9 mouse cellular contexts compared by ENCODE assay signal in the genomic region with DNA sequence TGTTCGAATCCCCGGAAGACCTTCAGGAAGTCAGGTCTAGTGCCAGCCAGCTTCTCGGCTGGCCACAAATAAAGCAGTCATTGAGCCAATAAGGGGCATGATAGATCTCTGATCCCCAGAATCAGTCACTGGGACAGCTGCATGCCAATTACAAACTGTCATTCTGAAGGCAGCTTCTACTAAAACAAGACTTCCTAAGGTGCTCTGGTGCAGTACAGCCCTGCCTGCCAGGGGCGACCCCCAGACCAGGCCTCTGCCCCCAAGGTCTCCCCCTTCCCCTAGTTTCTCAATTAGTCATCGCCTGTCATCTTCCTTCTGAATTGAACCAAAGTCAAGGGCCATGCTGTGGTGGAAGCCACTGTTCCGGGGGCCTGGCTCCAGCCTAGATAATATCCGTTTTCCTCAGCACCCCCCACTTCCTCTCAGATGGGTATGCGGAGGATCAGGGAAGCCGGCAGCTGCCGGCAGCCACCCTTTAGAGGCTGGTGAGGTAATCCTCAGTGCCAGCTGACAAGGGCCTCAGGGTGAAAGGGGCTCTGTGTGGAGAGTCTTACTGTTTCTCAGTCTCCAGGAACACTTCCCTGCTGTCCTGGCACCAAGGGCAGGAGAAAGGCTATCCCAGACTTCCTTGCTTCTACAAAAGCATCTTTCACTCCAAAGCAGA. TPM values are rescaled to one million over a fixed set of nuclear protein-coding genes. Genes with fewer than 3 reads are reported as not detected.
DNase-seq lines count a peak whose midpoint lies in the region; ATAC-seq lines count a peak whose summit lies in the region.
"Had no signal": no experiment of that assay in that cellular context is flagged by ENCODE, and none has a peak within 500 bp of the region (broad histone marks: within the 10 kb centered on the region; RNA-seq: fewer than 3 reads in every experiment).

No protein-coding gene starts in this region.

- peaks cover 3% of the 10 kb centered on the region; the same call in 1 of the 2 replicates for H3K4me1 ChIP-seq in embryonic facial prominence, embryonic 12.5 days
- peaks cover 7% of the 10 kb centered on the region for H3K4me1 ChIP-seq in heart, embryonic 16.5 days (ENCODE audit: control insufficient read depth, insufficient read depth, low read length)

- peak; percentile 35; the same call in 1 of the 2 replicates for ATAC-seq in embryonic facial prominence, embryonic 12.5 days (ENCODE audit: insufficient number of reproducible peaks, insufficient read depth, low FRiP score, low TSS enrichment)
- peak; percentile 58 for ATAC-seq in heart, embryonic 16.5 days (replicated peaks; ENCODE audit: extremely low read depth, insufficient read depth, low FRiP score)

- H3K27me3 ChIP-seq in embryonic facial prominence, embryonic 12.5 days: no peaks in the 10 kb centered on the region
- no peaks in the 10 kb centered on the region for H3K27me3 ChIP-seq in heart, embryonic 16.5 days (ENCODE audit: control insufficient read depth, insufficient read depth, low read length)
- H3K27me3 ChIP-seq: midbrain, embryonic 12.5 days had no signal

- peak overlapping the region; percentile 33; the same call in 1 of the 2 replicates for H3K9ac ChIP-seq in embryonic facial prominence, embryonic 12.5 days
- peak overlapping the region; percentile 49; the same call in 1 of the 2 replicates for H3K9ac ChIP-seq in heart, embryonic 16.5 days (ENCODE audit: low read length)
- H3K9ac ChIP-seq: midbrain, embryonic 12.5 days had no signal

- intact Hi-C loops in left cerebral cortex, postnatal 14 days (cut with DNase I): no loop called here

- H3K4me2 ChIP-seq in embryonic facial prominence, embryonic 12.5 days (replicated peaks): no peak overlapping the region
- no peak overlapping the region for H3K4me2 ChIP-seq in heart, embryonic 16.5 days (ENCODE audit: low read depth, low read length)
- H3K4me2 ChIP-seq: midbrain, embryonic 12.5 days had no signal

- H3K9me3 ChIP-seq in embryonic facial prominence, embryonic 12.5 days: no peaks in the 10 kb centered on the region
- peaks cover 3% of the 10 kb centered on the region; the same call in 1 of the 2 replicates for H3K9me3 ChIP-seq in heart, embryonic 16.5 days (replicated peaks; ENCODE audit: control insufficient read depth, low read length)
- H3K9me3 ChIP-seq: midbrain, embryonic 12.5 days had no signal

- peak; percentile 25 to 41 for DNase-seq in left cerebral cortex, postnatal 14 days (ENCODE audit: low spot score in 2 of 2)
- DNase-seq in left cerebral cortex, adult 9 months (ENCODE audit: low spot score in 2 of 2): no peak
- DNase-seq in lung, postnatal 14 days: peak; percentile 69
- no peak for DNase-seq in cerebellum, adult 18-20 months
- DNase-seq in frontal cortex, adult 2 months (ENCODE audit: extremely low spot score in 1 of 2, low spot score in 1 of 2): no peak
- DNase-seq in spleen, postnatal 14 days (ENCODE audit: low spot score in 2 of 2): no peak

- no peak overlapping the region for H3K27ac ChIP-seq in embryonic facial prominence, embryonic 12.5 days
- H3K27ac ChIP-seq in heart, embryonic 16.5 days (ENCODE audit: low read length): peak overlapping the region; percentile 27; the same call in 1 of the 2 replicates
- H3K27ac ChIP-seq: midbrain, embryonic 12.5 days had no signal

- H3K4me3 ChIP-seq in embryonic facial prominence, embryonic 12.5 days: no peak overlapping the region
- H3K4me3 ChIP-seq in heart, embryonic 16.5 days (ENCODE audit: low read length): no peak overlapping the region
- H3K4me3 ChIP-seq: midbrain, embryonic 12.5 days had no signal

- H3K36me3 ChIP-seq in embryonic facial prominence, embryonic 12.5 days: no peaks in the 10 kb centered on the region
- H3K36me3 ChIP-seq in heart, embryonic 16.5 days (ENCODE audit: control insufficient read depth, insufficient read depth): no peaks in the 10 kb centered on the region
- H3K36me3 ChIP-seq: midbrain, embryonic 12.5 days had no signal

- WGBS in embryonic facial prominence, embryonic 12.5 days: 33% methylated on average over 10 of the region's 10 CpGs
- WGBS in heart, embryonic 16.5 days: 33% methylated on average over 10 of the region's 10 CpGs

RNA-seq across cellular contexts. Expression of gene Cfap20, which starts 23.2 kb away (rescaled TPM):
- 10 to 100 TPM; 64.9 to 65.9 TPM for total RNA-seq in left cerebral cortex, postnatal 14 days (2021)
- polyA plus RNA-seq in embryonic facial prominence, embryonic 12.5 days (2016; fragmentation: Nextera tagmentation; extraction: Ambion mirVana): 148 and 152 TPM in 2 replicates
- 155 and 167 TPM in 2 replicates for polyA plus RNA-seq in heart, embryonic 16.5 days (2015; fragmentation: Nextera tagmentation; extraction: Ambion mirVana)
- polyA plus RNA-seq in frontal cortex, adult 2 months (2012; rRNA removed): 106 and 108 TPM in 2 replicates

RNA-seq across cellular contexts. Expression of gene Mmp15, which starts 59.4 kb away (rescaled TPM):
- 10 to 100 TPM; 23.7 to 27.4 TPM for total RNA-seq in left cerebral cortex, postnatal 14 days (2021)
- polyA plus RNA-seq in embryonic facial prominence, embryonic 12.5 days (2016; fragmentation: Nextera tagmentation; extraction: Ambion mirVana): 17.6 and 17.9 TPM in 2 replicates
- polyA plus RNA-seq in heart, embryonic 16.5 days (2015; fragmentation: Nextera tagmentation; extraction: Ambion mirVana): 30.1 and 39.4 TPM in 2 replicates
- polyA plus RNA-seq in frontal cortex, adult 2 months (2012; rRNA removed): 8.4 and 9.1 TPM in 2 replicates

Comparison
In these comparisons a context has a peak if more than half of its experiments do, and no peak if none do; other contexts are left out.
1. DNase-seq: peak in left cerebral cortex, postnatal 14 days (2 of 2) and lung, postnatal 14 days (single experiment); none in left cerebral cortex, adult 9 months (0 of 2), cerebellum, adult 18-20 months (0 of 2), frontal cortex, adult 2 months (0 of 2) and spleen, postnatal 14 days (0 of 2).